Mouse (Mus musculus): ENCODE measurements around the gene Klhl4. TPM values are rescaled to one million over a fixed set of nuclear protein-coding genes. Genes with fewer than 3 reads are reported as not detected.

Gene Klhl4
- polyA plus RNA-seq (2012): not detected in 2 replicates

- H3K4me3 ChIP-seq (replicated peaks): no peak within 1 kb of the TSS
- H3K27me3 ChIP-seq (ENCODE audit: control insufficient read depth): no peaks in the 10 kb centered on the region
- no peaks in the 10 kb centered on the region for H3K36me3 ChIP-seq (ENCODE audit: control insufficient read depth)
- no peak for TF ChIP-seq TAL1 (IDR thresholded peaks at IDR 0.05; ENCODE audit: low read length)
- no peak for TF ChIP-seq GATA1 (IDR thresholded peaks at IDR 0.05; ENCODE audit: low read length)
- no peaks in the 10 kb centered on the region for H3K4me1 ChIP-seq (ENCODE audit: control insufficient read depth)
- H3K9me3 ChIP-seq (ENCODE audit: control insufficient read depth, low read length): no peaks in the 10 kb centered on the region
These were observed at the start of gene Klhl4 for GRCm38 (mm10) chrX:114473782-114474731. Gene Klhl4, plus strand, starts transcription at chrX:114474333.

GRCm38 (mm10) chrX:114484153-114484552, 10.0 kb downstream of the Klhl4 start:
- Histone ChIP-seq H3K4me3 (replicated peaks) (no peak overlapping the region), H3K9me3 (ENCODE audit: control insufficient read depth, low read length) (no peaks in the 10 kb centered on the region), H3K4me1 (ENCODE audit: control insufficient read depth) (no peaks in the 10 kb centered on the region), H3K27me3 (ENCODE audit: control insufficient read depth) (no peaks in the 10 kb centered on the region), H3K36me3 (ENCODE audit: control insufficient read depth) (no peaks in the 10 kb centered on the region)
- TF ChIP-seq GATA1 (IDR thresholded peaks at IDR 0.05; ENCODE audit: low read length) (no peak), TAL1 (IDR thresholded peaks at IDR 0.05; ENCODE audit: low read length) (no peak)

DNA sequence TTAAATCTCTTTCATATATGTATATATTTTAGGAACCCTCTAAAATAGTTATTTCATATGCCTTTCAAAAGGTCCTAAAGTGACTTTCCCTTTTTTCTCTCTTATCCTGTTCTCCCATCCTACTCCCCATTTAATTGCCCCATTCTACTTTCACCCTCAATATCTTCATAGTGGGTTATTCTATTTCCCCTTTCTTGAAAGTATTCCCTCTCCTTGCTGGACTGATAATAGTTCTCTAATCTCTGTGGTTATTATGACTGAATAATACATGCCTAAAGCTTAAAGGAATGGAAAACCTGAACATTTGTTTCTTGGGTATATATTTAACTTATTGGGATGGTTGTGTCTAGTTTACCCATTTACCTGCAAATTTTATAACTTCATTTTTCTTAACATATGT, 12.6 kb downstream of the Klhl4 start:
- Histone ChIP-seq H3K4me1 (ENCODE audit: control insufficient read depth) (no peaks in the 10 kb centered on the region), H3K36me3 (ENCODE audit: control insufficient read depth) (no peaks in the 10 kb centered on the region), H3K27me3 (ENCODE audit: control insufficient read depth) (no peaks in the 10 kb centered on the region), H3K9me3 (ENCODE audit: control insufficient read depth, low read length) (no peaks in the 10 kb centered on the region), H3K4me3 (replicated peaks) (no peak overlapping the region)
- TF ChIP-seq TAL1 (IDR thresholded peaks at IDR 0.05; ENCODE audit: low read length) (no peak), GATA1 (IDR thresholded peaks at IDR 0.05; ENCODE audit: low read length) (no peak)

DNA sequence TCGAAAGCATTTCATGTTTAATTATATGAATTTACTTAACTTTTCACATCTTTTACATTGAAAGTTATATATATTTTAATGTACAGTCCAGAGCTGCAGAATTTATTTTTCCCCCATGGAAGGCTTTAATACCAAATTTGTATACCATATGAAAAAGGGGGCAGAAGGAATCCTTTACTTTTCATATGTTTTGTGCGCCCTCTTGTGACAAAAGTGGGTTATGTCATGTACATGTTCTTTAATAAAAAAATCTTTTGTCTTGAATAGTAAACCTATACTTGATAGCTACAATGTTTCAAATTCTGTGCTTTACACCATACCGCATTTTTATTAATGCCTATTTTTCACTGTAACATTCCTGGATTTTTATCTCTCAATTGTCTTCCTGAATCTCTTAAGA, 84.0 kb downstream of the Klhl4 start:
- H3K4me3 ChIP-seq (replicated peaks): no peak overlapping the region
- no peaks in the 10 kb centered on the region for H3K27me3 ChIP-seq (ENCODE audit: control insufficient read depth)
- no peaks in the 10 kb centered on the region for H3K4me1 ChIP-seq (ENCODE audit: control insufficient read depth)
- no peaks in the 10 kb centered on the region for H3K36me3 ChIP-seq (ENCODE audit: control insufficient read depth)
- no peaks in the 10 kb centered on the region for H3K9me3 ChIP-seq (ENCODE audit: control insufficient read depth, low read length)
- TF ChIP-seq TAL1 (IDR thresholded peaks at IDR 0.05; ENCODE audit: low read length): no peak
- no peak for TF ChIP-seq GATA1 (IDR thresholded peaks at IDR 0.05; ENCODE audit: low read length)

GRCm38 (mm10) chrX:114582311-114582710, 108.2 kb downstream of the Klhl4 start:
- H3K36me3 ChIP-seq (ENCODE audit: control insufficient read depth): no peaks in the 10 kb centered on the region
- H3K27me3 ChIP-seq (ENCODE audit: control insufficient read depth): no peaks in the 10 kb centered on the region
- TF ChIP-seq GATA1 (IDR thresholded peaks at IDR 0.05; ENCODE audit: low read length): no peak
- TF ChIP-seq TAL1 (IDR thresholded peaks at IDR 0.05; ENCODE audit: low read length): no peak
- H3K4me1 ChIP-seq (ENCODE audit: control insufficient read depth): no peaks in the 10 kb centered on the region
- no peaks in the 10 kb centered on the region for H3K9me3 ChIP-seq (ENCODE audit: control insufficient read depth, low read length)
- H3K4me3 ChIP-seq (replicated peaks): no peak overlapping the region
